Mouse (Mus musculus) myocyte (in vitro differentiated cells): ENCODE measurements around the gene Hexa.

Experiments used
- CEBPB ChIP-seq: IDR thresholded peaks from 2 replicates; pipeline ENCODE4 v1.6.1; 2011; ENCODE audit warnings: mild to moderate bottlenecking, moderate library complexity; ENCODE audit not compliant: poor library complexity, insufficient read depth, severe bottlenecking
- E2F4 ChIP-seq: IDR thresholded peaks from one replicate; pipeline ENCODE4 v1.6.1; 2011; ENCODE audit warnings: mild to moderate bottlenecking, control low read depth, moderate library complexity; ENCODE audit not compliant: insufficient read depth
- MYOD1 ChIP-seq, 3 experiments: IDR thresholded peaks; one replicate each; pipeline ENCODE4 v1.6.1; 2011; ENCODE audit warnings: control low read depth in 2 of 3, low read depth in 2 of 3, mild to moderate bottlenecking in 2 of 3, moderate library complexity in 1 of 3; ENCODE audit not compliant: insufficient read length in 2 of 3, control insufficient read depth in 1 of 3
- POLR2A ChIP-seq: IDR thresholded peaks from one replicate; pipeline ENCODE4 v1.6.1; 2011; ENCODE audit warnings: low read depth, mild to moderate bottlenecking, control low read depth, moderate library complexity; ENCODE audit not compliant: insufficient read length
- POLR2AphosphoS2 ChIP-seq: IDR thresholded peaks from one replicate; pipeline ENCODE4 v1.6.1; 2011; ENCODE audit warnings: low read depth, control low read depth; ENCODE audit not compliant: insufficient read length
- TCF3 ChIP-seq: IDR thresholded peaks from one replicate; pipeline ENCODE4 v1.6.1; 2011; ENCODE audit warnings: low read depth, control low read depth; ENCODE audit not compliant: insufficient read length
- USF1 ChIP-seq: IDR thresholded peaks from one replicate; pipeline ENCODE4 v1.6.1; 2011; ENCODE audit warnings: low read depth, mild to moderate bottlenecking, control low read depth, moderate library complexity

DNA sequence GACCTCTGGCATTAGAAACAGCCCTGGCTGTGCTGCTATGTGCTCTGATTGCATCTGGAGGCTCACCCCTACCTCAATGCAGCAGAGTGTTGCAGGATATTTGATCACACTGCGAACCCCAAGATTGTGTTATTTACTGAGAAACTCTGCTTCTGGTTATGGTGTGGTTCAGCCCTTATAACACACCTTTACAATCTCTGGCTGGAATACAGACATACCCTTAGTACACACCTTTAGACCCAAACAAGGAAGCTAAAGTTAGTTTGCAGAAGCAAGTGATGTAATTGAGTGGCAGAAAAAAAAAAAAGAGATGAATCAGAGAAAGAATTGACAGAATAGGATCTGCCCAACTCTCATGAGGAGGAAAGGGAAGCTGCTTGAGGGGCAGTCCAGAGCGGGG lies 71.6 kb downstream of the Hexa start:
- TF ChIP-seq POLR2A (no peak), E2F4 (no peak), POLR2AphosphoS2 (no peak), TCF3 (no peak), USF1 (no peak), CEBPB (no peak), MYOD1 (IDR thresholded peaks at IDR 0.05; ENCODE audit: control insufficient read depth in 1 of 3, insufficient read length in 2 of 3, low read depth in 2 of 3) (no peak)
